Comparison of ENCODE assay signal across 18 mouse cellular contexts in genomic region chr1:75889847-75890591, GRCm38 (mm10).
DNase-seq lines count a peak whose midpoint lies in the region; ATAC-seq lines count a peak whose summit lies in the region.
"Had no signal": no experiment of that assay in that cellular context is flagged by ENCODE, and none has a peak within 500 bp of the region (broad histone marks: within the 10 kb centered on the region; RNA-seq: fewer than 3 reads in every experiment).

No protein-coding gene starts in this region.

- ATAC-seq in embryonic facial prominence, embryonic 14.5 days (ENCODE audit: low read depth), result peak; percentile 37; the same call in 1 of the 2 replicates
- ATAC-seq in limb, embryonic 15.5 days (ENCODE audit: insufficient number of reproducible peaks, low FRiP score, low TSS enrichment, low read depth), result peak; percentile 83
- no peak for ATAC-seq in inflammation-experienced regulatory T-cells, adult 6 months
- ATAC-seq: lung, postnatal 0 days; midbrain, embryonic 13.5 days had no signal

- H3K4me3 ChIP-seq in embryonic facial prominence, embryonic 14.5 days (ENCODE audit: low read depth, low read length), result no peak overlapping the region
- no peak overlapping the region for H3K4me3 ChIP-seq in limb, embryonic 15.5 days
- H3K4me3 ChIP-seq: erythroblast, embryonic 14.5 days; hindbrain, embryonic 10.5 days; midbrain, embryonic 13.5 days; stomach, embryonic 15.5 days had no signal

- no peak overlapping the region for H3K4me2 ChIP-seq in embryonic facial prominence, embryonic 14.5 days (ENCODE audit: low read depth, low read length)
- 0 out of 2 replicates have a peak overlapping the region, but pooled peaks have one; percentile 17 for H3K4me2 ChIP-seq in limb, embryonic 15.5 days
- H3K4me2 ChIP-seq: stomach, embryonic 15.5 days had no signal

- no peak overlapping the region for H3K9ac ChIP-seq in embryonic facial prominence, embryonic 14.5 days (ENCODE audit: low read depth, low read length)
- no peak overlapping the region for H3K9ac ChIP-seq in limb, embryonic 15.5 days
- H3K9ac ChIP-seq: midbrain, embryonic 13.5 days; stomach, embryonic 15.5 days had no signal

- H3K27me3 ChIP-seq in embryonic facial prominence, embryonic 14.5 days (replicated peaks; ENCODE audit: control insufficient read depth, insufficient read depth, low read length), result no peaks in the 10 kb centered on the region
- H3K27me3 ChIP-seq in limb, embryonic 15.5 days, result no peaks in the 10 kb centered on the region
- H3K27me3 ChIP-seq: stomach, embryonic 15.5 days had no signal

- peaks cover 17% of the 10 kb centered on the region for H3K4me1 ChIP-seq in embryonic facial prominence, embryonic 14.5 days (ENCODE audit: control insufficient read depth, insufficient read depth, low read length)
- peaks cover 17% of the 10 kb centered on the region; the same call in 1 of the 2 replicates for H3K4me1 ChIP-seq in limb, embryonic 15.5 days
- H3K4me1 ChIP-seq: stomach, embryonic 15.5 days had no signal

- no peak overlapping the region for H3K27ac ChIP-seq in embryonic facial prominence, embryonic 14.5 days (replicated peaks; ENCODE audit: low read depth, low read length)
- H3K27ac ChIP-seq in limb, embryonic 15.5 days, result peak overlapping the region; percentile 63
- H3K27ac ChIP-seq: kidney, postnatal 0 days; midbrain, embryonic 13.5 days; stomach, embryonic 15.5 days had no signal

- WGBS in embryonic facial prominence, embryonic 14.5 days, result 55% methylated on average over 4 of the region's 4 CpGs
- WGBS in limb, embryonic 15.5 days, result 57% methylated on average over 4 of the region's 4 CpGs

- H3K9me3 ChIP-seq in embryonic facial prominence, embryonic 14.5 days (ENCODE audit: control insufficient read depth, low read length), result peaks cover 16% of the 10 kb centered on the region; the same call in 1 of the 2 replicates
- no peaks in the 10 kb centered on the region for H3K9me3 ChIP-seq in limb, embryonic 15.5 days
- H3K9me3 ChIP-seq: stomach, embryonic 15.5 days had no signal

- intact Hi-C loops in left cerebral cortex, postnatal 4 days (cut with DNase I), result no loop called here

- peak; percentile 6 for DNase-seq in ES-CJ7 (ENCODE audit: low read depth, low spot score)
- DNase-seq in embryo, embryonic 10 days (ENCODE audit: low spot score), result peak; percentile 36
- peak; percentile 54 for DNase-seq in embryonic facial prominence, embryonic 14.5 days (ENCODE audit: low spot score)
- no peak for DNase-seq in cerebellum, adult 8-10 months
- no peak for DNase-seq in left cerebral cortex, postnatal 4 days
- DNase-seq: B cell, adult 2 months; cerebellum, adult 9-10 months; gastrocnemius, postnatal 25 days; kidney, adult 18-20 months; layer of hippocampus, postnatal 36 days had no signal

- H3K36me3 ChIP-seq in embryonic facial prominence, embryonic 14.5 days (ENCODE audit: control insufficient read depth, insufficient read depth, low read length), result no peaks in the 10 kb centered on the region
- no peaks in the 10 kb centered on the region for H3K36me3 ChIP-seq in limb, embryonic 15.5 days
- H3K36me3 ChIP-seq: hindbrain, embryonic 10.5 days; midbrain, embryonic 13.5 days; stomach, embryonic 15.5 days had no signal

Comparison
In these comparisons a context has a peak if more than half of its experiments do, and no peak if none do; other contexts are left out.
1. DNase-seq: peak in ES-CJ7 (single experiment), embryo, embryonic 10 days (single experiment) and embryonic facial prominence, embryonic 14.5 days (single experiment); none in cerebellum, adult 8-10 months (single experiment) and left cerebral cortex, postnatal 4 days (single experiment).